Mouse (Mus musculus) olfactory bulb, adult 2 months (tissue): ENCODE data around the gene Pdk2.

Experiments
- CTCF ChIP-seq: fragments of 200-500 bp; IDR thresholded peaks from 2 replicates; pipeline ENCODE4 v1.5.1; 2012; ENCODE audit warnings: low read depth, mild to moderate bottlenecking, low read length, moderate library complexity; ENCODE audit not compliant: insufficient read depth
- POLR2A ChIP-seq: fragments of 200-500 bp; IDR thresholded peaks from 2 replicates; pipeline ENCODE4 v1.6.1; 2012; ENCODE audit warnings: mild to moderate bottlenecking, low read depth, low read length, moderate library complexity; ENCODE audit not compliant: insufficient read depth

- peak; percentile 43 for TF ChIP-seq POLR2A
- no peak for TF ChIP-seq CTCF
Measured at GRCm38 (mm10) chr11:94989562-94990017, 51.6 kb downstream of the Pdk2 start.
